Mouse (Mus musculus): ENCODE results near the gene Pigyl.
A peak's percentile ranks its signal among the peaks of the same experiment; 100 is the strongest.

DNA sequence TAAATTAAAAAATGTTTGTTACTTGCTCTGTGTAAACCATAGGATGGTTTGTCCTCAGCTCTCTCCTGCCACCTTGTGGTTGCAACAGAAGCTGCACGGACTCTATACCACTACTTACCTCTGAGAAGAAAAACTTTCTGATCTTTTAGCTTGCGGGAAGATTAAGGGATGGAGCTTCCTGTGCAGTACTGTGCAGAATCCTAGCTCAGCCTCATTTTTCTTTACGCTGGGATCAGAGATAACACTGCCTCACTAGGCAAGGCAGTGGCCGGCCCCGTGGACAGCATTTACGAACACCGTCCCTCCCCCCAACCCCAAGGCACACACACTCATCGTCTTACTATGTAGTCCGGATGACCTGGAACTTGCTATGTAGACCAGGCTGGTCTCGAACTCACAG lies 1.0 kb upstream of the Pigyl start:
- TF ChIP-seq CTCF (IDR thresholded peaks at IDR 0.05; ENCODE audit: low read depth), result peak; percentile 81
- TF ChIP-seq EP300 (IDR thresholded peaks at IDR 0.05; ENCODE audit: low read depth), result no peak

All from heart, postnatal 0 days (tissue).